Mouse (Mus musculus): ENCODE results near the gene Tmc8.
"Not testable (repeated sequence)": the region's sequence is repeated elsewhere in the genome, so short reads cannot be mapped to it uniquely, and the experiment has no call there.

Tmc8 gene

DNA sequence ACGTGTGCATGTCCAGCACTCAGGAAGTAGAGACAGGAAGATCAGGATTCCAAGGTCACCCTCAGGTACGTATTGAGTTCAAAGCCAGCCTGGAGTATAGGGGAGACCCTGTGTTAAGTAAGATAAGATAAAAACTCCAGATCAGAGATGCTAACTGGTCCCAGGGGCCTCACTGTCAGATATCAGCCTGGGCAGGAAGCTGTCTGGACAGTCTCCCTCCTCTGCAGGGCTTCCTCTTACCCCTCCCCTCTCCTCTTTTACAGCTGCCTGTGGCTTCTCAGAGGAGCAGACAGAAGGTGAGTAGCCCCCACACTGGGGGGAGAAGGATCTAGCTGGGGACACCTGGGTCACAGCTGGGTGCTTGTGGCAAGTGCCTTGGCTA, 16.3 kb downstream of the Tmc8 start:
- Histone ChIP-seq H3K36me3 (ENCODE audit: control insufficient read depth, insufficient read depth, low read length, poor library complexity, severe bottlenecking) (no peaks in the 10 kb centered on the region), H3K27me3 (ENCODE audit: control insufficient read depth, insufficient read depth, low read length, poor library complexity, severe bottlenecking) (no peaks in the 10 kb centered on the region)
- DNase-seq (ENCODE audit: low read depth, low spot score), result peak; percentile 63

DNA sequence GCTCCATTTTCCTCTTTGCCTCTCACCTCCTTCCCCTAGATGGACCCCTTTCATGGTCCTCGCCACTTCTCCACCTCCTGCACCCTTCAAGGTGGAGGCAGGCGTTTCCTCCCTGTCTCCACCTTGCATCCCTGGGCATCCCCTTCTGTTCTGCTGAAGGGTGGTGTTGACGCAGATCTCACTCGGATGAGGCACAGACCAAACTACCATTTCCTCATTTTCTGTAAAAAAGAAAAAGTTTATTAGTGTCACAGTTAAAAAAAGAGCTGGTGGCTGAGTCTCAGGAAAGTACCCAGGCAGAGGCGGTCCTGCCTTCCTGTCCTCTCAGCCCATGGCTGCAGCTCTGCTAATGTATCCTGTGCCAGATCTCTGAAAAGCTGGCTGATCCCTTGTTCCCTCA, 17.3 kb downstream of the Tmc8 start:
- Histone ChIP-seq H3K36me3 (ENCODE audit: control insufficient read depth, insufficient read depth, low read length, poor library complexity, severe bottlenecking) (no peaks in the 10 kb centered on the region), H3K27me3 (ENCODE audit: control insufficient read depth, insufficient read depth, low read length, poor library complexity, severe bottlenecking) (no peaks in the 10 kb centered on the region)
- peak; percentile 88 for DNase-seq (ENCODE audit: low read depth, low spot score)

GRCm38 (mm10) chr11:117800038-117800437, 18.2 kb downstream of the Tmc8 start:
- H3K36me3 ChIP-seq (ENCODE audit: control insufficient read depth, insufficient read depth, low read length, poor library complexity, severe bottlenecking), result no peaks in the 10 kb centered on the region
- no peaks in the 10 kb centered on the region for H3K27me3 ChIP-seq (ENCODE audit: control insufficient read depth, insufficient read depth, low read length, poor library complexity, severe bottlenecking)
- no peak for DNase-seq (ENCODE audit: low read depth, low spot score)

- Histone ChIP-seq H3K36me3 (ENCODE audit: control insufficient read depth, insufficient read depth, low read length, poor library complexity, severe bottlenecking) (no peaks in the 10 kb centered on the region), H3K27me3 (ENCODE audit: control insufficient read depth, insufficient read depth, low read length, poor library complexity, severe bottlenecking) (no peaks in the 10 kb centered on the region)
- DNase-seq (ENCODE audit: low read depth, low spot score), result no peak
Measured at GRCm38 (mm10) chr11:117801650-117802049, 19.8 kb downstream of the Tmc8 start.

GRCm38 (mm10) chr11:117803166-117803688, 21.4 kb downstream of the Tmc8 start:
- no peak for DNase-seq (ENCODE audit: low read depth, low spot score)
- Histone ChIP-seq H3K27me3 (ENCODE audit: control insufficient read depth, insufficient read depth, low read length, poor library complexity, severe bottlenecking) (no peaks in the 10 kb centered on the region), H3K36me3 (ENCODE audit: control insufficient read depth, insufficient read depth, low read length, poor library complexity, severe bottlenecking) (no peaks in the 10 kb centered on the region)

- no peaks in the 10 kb centered on the region for H3K36me3 ChIP-seq (ENCODE audit: control insufficient read depth, insufficient read depth, low read length, poor library complexity, severe bottlenecking)
- H3K27me3 ChIP-seq (ENCODE audit: control insufficient read depth, insufficient read depth, low read length, poor library complexity, severe bottlenecking), result no peaks in the 10 kb centered on the region
- DNase-seq (ENCODE audit: low read depth, low spot score), result no peak
Measured at GRCm38 (mm10) chr11:117806781-117807180, 24.9 kb downstream of the Tmc8 start.

DNA sequence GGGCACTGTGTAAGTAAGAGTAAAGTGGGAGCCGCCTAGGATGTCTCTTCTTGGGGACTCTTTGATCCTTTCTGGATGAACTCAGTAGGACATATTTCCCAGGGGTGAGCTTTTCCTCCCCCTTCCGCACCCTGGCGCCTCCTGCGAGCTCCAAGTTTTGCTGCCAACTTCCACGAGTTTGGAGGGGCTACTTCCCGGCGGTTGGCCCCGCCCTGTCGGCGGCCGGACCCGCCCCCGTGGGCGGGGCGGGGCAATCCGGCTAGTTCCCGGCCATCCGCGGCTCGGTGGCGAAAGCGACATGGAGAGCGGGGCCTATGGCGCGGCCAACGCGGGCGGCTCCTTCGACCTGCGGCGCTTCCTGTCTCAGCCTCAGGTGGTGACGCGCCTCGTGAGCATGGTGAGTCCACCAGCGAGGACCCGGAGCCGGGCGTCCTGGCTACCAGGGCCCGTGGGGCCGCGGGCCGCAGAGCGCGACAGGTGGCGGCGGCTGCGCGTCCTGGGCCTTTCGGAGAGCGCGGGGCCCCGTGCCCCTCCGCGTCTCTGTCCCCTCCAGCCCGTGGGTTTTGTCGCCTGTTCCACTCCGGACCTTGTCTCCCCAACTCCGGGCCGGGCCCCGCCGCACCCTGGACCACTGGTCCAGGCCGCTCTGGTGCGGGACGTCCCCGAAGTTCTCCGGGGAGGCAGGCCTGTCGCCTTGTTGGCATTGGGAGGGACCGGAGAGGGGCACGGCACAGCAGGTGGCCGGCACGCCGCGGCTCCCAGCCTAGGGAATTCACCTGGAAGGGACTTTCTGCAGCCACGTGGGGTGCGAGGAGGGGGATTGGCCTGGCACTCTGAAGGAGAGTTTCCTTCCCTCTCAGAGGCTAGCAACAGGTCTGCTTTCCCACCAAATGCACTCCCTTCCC, 27.8 kb downstream of the Tmc8 start, which contains the start of the genes Gm20708 and Syngr2:
TSS of gene Gm20708 (plus strand) at position 262 of the 905 bp plus-strand sequence.
TSS of gene Syngr2 (plus strand) at position 262 of the 905 bp plus-strand sequence.
- no peaks in the 10 kb centered on the region for H3K27me3 ChIP-seq (ENCODE audit: control insufficient read depth, insufficient read depth, low read length, poor library complexity, severe bottlenecking)
- peaks cover 6% of the 10 kb centered on the region for H3K36me3 ChIP-seq (ENCODE audit: control insufficient read depth, insufficient read depth, low read length, poor library complexity, severe bottlenecking)
- DNase-seq (ENCODE audit: low read depth, low spot score), result peak; percentile 73

DNA sequence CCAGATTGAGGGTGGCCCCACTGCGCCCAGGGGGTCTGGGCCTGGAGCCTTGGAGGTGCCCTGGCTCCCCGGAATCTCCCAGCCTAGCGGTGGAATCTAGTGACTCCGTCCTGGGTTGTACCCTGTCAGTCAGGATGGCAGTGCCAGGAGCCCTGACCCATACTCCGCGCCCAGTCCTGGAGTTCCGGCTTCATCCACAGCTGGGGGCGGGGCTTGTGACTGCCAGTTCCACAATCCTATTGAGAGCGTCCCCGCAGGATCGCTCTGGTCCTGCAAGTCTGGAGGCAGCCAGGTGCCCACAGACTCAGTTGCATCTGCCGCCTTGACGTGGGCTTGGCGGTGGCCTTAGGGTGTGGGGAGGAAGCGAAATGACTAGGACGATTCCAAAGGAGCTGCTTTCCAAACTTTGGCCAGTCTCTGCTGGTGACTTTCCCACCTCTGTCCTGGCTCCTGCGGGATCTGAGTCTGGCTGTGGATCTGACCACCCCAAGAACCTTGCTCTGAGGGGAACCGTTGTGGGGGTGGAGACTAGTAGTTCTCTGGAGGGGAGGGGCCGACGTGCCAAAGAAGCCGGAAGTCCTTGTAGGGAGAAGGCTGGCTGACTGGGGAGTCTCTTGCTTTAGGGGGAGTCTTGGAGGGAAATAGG, 28.6 kb downstream of the Tmc8 start:
- Histone ChIP-seq H3K36me3 (ENCODE audit: control insufficient read depth, insufficient read depth, low read length, poor library complexity, severe bottlenecking) (peaks cover 8% of the 10 kb centered on the region), H3K27me3 (ENCODE audit: control insufficient read depth, insufficient read depth, low read length, poor library complexity, severe bottlenecking) (no peaks in the 10 kb centered on the region)
- DNase-seq (ENCODE audit: low read depth, low spot score), result peak; percentile 85

DNA sequence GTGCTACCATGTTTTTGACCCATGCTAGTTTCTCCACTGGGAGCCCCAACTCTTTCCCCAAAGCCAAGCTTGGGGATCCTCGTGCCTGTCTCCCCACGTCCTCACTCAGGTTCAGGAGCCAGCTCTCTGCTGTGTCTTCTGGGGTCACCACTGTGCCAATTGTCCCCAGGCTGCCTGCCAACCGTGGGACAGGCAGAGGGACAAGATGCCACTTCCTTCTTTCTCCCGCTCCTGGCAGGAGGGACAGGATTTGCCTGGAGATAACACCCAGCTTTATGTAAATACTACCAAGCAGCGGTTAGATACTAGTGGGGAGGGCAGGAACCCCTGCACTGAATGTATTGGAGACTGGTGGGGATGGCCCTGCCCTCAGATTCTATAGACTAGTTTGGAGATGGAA, 32.0 kb downstream of the Tmc8 start:
- DNase-seq (ENCODE audit: low read depth, low spot score), result no peak

DNA sequence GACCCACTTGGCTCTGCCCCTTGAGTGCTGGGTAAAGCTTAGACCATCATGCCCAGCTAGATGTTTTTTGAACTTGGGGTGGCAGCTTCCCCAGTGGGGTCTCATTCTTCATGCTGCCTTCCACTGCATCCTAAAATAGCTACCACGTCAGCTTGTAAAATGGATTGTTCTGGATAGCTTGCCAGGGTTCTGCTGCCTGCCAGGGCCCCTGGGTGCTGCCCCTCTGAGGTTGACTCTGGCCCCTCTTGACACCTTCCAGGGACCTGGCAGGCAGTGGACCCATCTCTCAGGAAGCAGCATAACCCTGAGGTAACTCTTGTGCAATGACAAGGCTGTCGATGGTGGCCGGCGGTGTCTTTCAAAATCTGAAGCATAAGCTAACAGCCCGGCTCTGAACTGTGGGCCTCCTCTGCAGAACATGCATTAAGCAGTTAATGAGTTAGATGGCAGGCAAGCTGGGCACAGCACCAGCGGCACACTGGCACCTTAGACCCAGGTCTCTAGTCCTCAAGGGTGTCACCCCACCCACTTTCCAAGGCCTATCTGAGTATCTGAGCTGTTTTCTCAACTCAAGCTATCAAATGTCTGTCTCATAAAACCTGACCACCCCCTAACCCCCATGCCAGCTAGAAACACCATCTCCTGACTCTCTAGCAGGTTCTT, 33.0 kb downstream of the Tmc8 start:
- H3K27me3 ChIP-seq (ENCODE audit: control insufficient read depth, insufficient read depth, low read length, poor library complexity, severe bottlenecking), result no peaks in the 10 kb centered on the region
- DNase-seq (ENCODE audit: low read depth, low spot score), result no peak
- peaks cover 9% of the 10 kb centered on the region for H3K36me3 ChIP-seq (ENCODE audit: control insufficient read depth, insufficient read depth, low read length, poor library complexity, severe bottlenecking)

More for the DNA sequence above, 32.0 kb downstream of the Tmc8 start:
- Histone ChIP-seq H3K27me3 (ENCODE audit: control insufficient read depth, insufficient read depth, low read length, poor library complexity, severe bottlenecking) (no peaks in the 10 kb centered on the region), H3K36me3 (ENCODE audit: control insufficient read depth, insufficient read depth, low read length, poor library complexity, severe bottlenecking) (peaks cover 9% of the 10 kb centered on the region)

GRCm38 (mm10) chr11:117815850-117816249, 34.0 kb downstream of the Tmc8 start:
- H3K36me3 ChIP-seq (ENCODE audit: control insufficient read depth, insufficient read depth, low read length, poor library complexity, severe bottlenecking); H3K27me3 ChIP-seq (ENCODE audit: control insufficient read depth, insufficient read depth, low read length, poor library complexity, severe bottlenecking); DNase-seq (ENCODE audit: low read depth, low spot score): not testable (repeated sequence)

- Histone ChIP-seq H3K36me3 (ENCODE audit: control insufficient read depth, insufficient read depth, low read length, poor library complexity, severe bottlenecking) (peaks cover 9% of the 10 kb centered on the region), H3K27me3 (ENCODE audit: control insufficient read depth, insufficient read depth, low read length, poor library complexity, severe bottlenecking) (no peaks in the 10 kb centered on the region)
- DNase-seq (ENCODE audit: low read depth, low spot score), result no peak
Measured at GRCm38 (mm10) chr11:117816389-117816996, 34.6 kb downstream of the Tmc8 start.

GRCm38 (mm10) chr11:117819095-117819494, 37.2 kb downstream of the Tmc8 start:
- Histone ChIP-seq H3K36me3 (ENCODE audit: control insufficient read depth, insufficient read depth, low read length, poor library complexity, severe bottlenecking) (peaks cover 5% of the 10 kb centered on the region), H3K27me3 (ENCODE audit: control insufficient read depth, insufficient read depth, low read length, poor library complexity, severe bottlenecking) (no peaks in the 10 kb centered on the region)
- DNase-seq (ENCODE audit: low read depth, low spot score), result no peak

GRCm38 (mm10) chr11:117820173-117820572, 38.3 kb downstream of the Tmc8 start:
- H3K36me3 ChIP-seq (ENCODE audit: control insufficient read depth, insufficient read depth, low read length, poor library complexity, severe bottlenecking), result peaks cover 2% of the 10 kb centered on the region
- no peak for DNase-seq (ENCODE audit: low read depth, low spot score)
- H3K27me3 ChIP-seq (ENCODE audit: control insufficient read depth, insufficient read depth, low read length, poor library complexity, severe bottlenecking), result no peaks in the 10 kb centered on the region

All from splenic B cell, adult 2 months (primary cell).